Mouse (Mus musculus) mesoderm, embryonic 11.5 days (tissue): ENCODE data around the gene Zfp467.

ENCODE experiments used
- DNase-seq: peaks from one replicate; pipeline ENCODE4 v3.0.0-alpha.2; 2012; ENCODE audit warnings: low read depth, low spot score

The Zfp467 gene

GRCm38 (mm10) chr6:48440306-48441014 is 5.2 kb downstream of the Zfp467 start:
- DNase-seq: no peak

GRCm38 (mm10) chr6:48439654-48440053 is 6.0 kb downstream of the Zfp467 start:
- no peak for DNase-seq

- DNase-seq: peak; percentile 32
Observed at GRCm38 (mm10) chr6:48438475-48439125, 7.0 kb downstream of the Zfp467 start.

- DNase-seq: no peak
Observed at GRCm38 (mm10) chr6:48437679-48438376, 7.8 kb downstream of the Zfp467 start.

GRCm38 (mm10) chr6:48435706-48436349 is 9.8 kb downstream of the Zfp467 start:
- DNase-seq: no peak

- no peak for DNase-seq
Observed at GRCm38 (mm10) chr6:48435111-48435510, 10.5 kb downstream of the Zfp467 start.

GRCm38 (mm10) chr6:48434651-48435050 is 11.0 kb downstream of the Zfp467 start:
- no peak for DNase-seq

- no peak for DNase-seq
Observed at GRCm38 (mm10) chr6:48432893-48433816, 12.5 kb downstream of the Zfp467 start.

GRCm38 (mm10) chr6:48430748-48431147 is 14.9 kb downstream of the Zfp467 start:
- DNase-seq: no peak

GRCm38 (mm10) chr6:48428769-48429557 is 16.7 kb downstream of the Zfp467 start:
- DNase-seq: no peak

- no peak for DNase-seq
Observed at GRCm38 (mm10) chr6:48426956-48427355, 18.7 kb downstream of the Zfp467 start.

- no peak for DNase-seq
Observed at GRCm38 (mm10) chr6:48424074-48424473, 21.6 kb downstream of the Zfp467 start.

- DNase-seq: no peak
Observed at GRCm38 (mm10) chr6:48423336-48423735, 22.3 kb downstream of the Zfp467 start.

GRCm38 (mm10) chr6:48420647-48421046 is 25.0 kb downstream of the Zfp467 start:
- no peak for DNase-seq

- no peak for DNase-seq
Observed at GRCm38 (mm10) chr6:48416486-48416885, 29.1 kb downstream of the Zfp467 start.

GRCm38 (mm10) chr6:48415636-48416035 is 30.0 kb downstream of the Zfp467 start:
- no peak for DNase-seq

GRCm38 (mm10) chr6:48414886-48415285 is 30.7 kb downstream of the Zfp467 start:
- DNase-seq: no peak

- no peak for DNase-seq
Observed at GRCm38 (mm10) chr6:48413081-48413480, 32.5 kb downstream of the Zfp467 start.

- DNase-seq: no peak
Observed at GRCm38 (mm10) chr6:48412662-48413061, 33.0 kb downstream of the Zfp467 start.

- no peak for DNase-seq
Observed at GRCm38 (mm10) chr6:48412147-48412546, 33.5 kb downstream of the Zfp467 start.
